Mouse (Mus musculus): Measurements from ENCODE around the gene Id1. TPM values are rescaled to one million over a fixed set of nuclear protein-coding genes. Genes with fewer than 3 reads are reported as not detected.

Id1 gene
- polyA plus RNA-seq, 1 experiment from 2014 or later = 23.2 TPM

- Histone ChIP-seq H3K27me3 (peaks cover 27% of the 10 kb centered on the region), H3K9ac (peak overlapping the region; percentile 85), H3K4me2 (peak overlapping the region; percentile 93), H3K9me3 (replicated peaks) (no peaks in the 10 kb centered on the region), H3K36me3 (no peaks in the 10 kb centered on the region), H3K4me3 (replicated peaks) (peak overlapping the region; percentile 67), H3K27ac (peak overlapping the region; percentile 87), H3K4me1 (replicated peaks) (peaks cover 90% of the 10 kb centered on the region)
- peak; percentile 65 for DNase-seq
- WGBS (ENCODE audit: insufficient replicate concordance) = 0% methylated on average over 22 of the region's 22 CpGs
- peak; percentile 24; the same call in 1 of the 2 replicates for ATAC-seq (ENCODE audit: low read depth)
Measured at GRCm38 (mm10) chr2:152736748-152737147, 697 bp downstream of the Id1 start.

GRCm38 (mm10) chr2:152737306-152738221 lies 1.5 kb downstream of the Id1 start:
- Histone ChIP-seq H3K4me1 (replicated peaks) (peaks cover 95% of the 10 kb centered on the region), H3K27ac (peak overlapping the region; percentile 87), H3K4me2 (peak overlapping the region; percentile 93), H3K9me3 (replicated peaks) (no peaks in the 10 kb centered on the region), H3K27me3 (peaks cover 27% of the 10 kb centered on the region), H3K9ac (peak overlapping the region; percentile 85), H3K36me3 (no peaks in the 10 kb centered on the region), H3K4me3 (replicated peaks) (peak overlapping the region; percentile 67)
- DNase-seq = no peak
- ATAC-seq (ENCODE audit: low read depth) = no peak
- 16% methylated on average over 10 of the region's 10 CpGs for WGBS (ENCODE audit: insufficient replicate concordance)

- DNase-seq = no peak
- Histone ChIP-seq H3K9me3 (replicated peaks) (no peaks in the 10 kb centered on the region), H3K9ac (peak overlapping the region; percentile 85), H3K4me1 (replicated peaks) (peaks cover 99% of the 10 kb centered on the region), H3K4me2 (peak overlapping the region; percentile 93), H3K27ac (peak overlapping the region; percentile 87), H3K4me3 (replicated peaks) (peak overlapping the region; percentile 67), H3K27me3 (peaks cover 27% of the 10 kb centered on the region), H3K36me3 (no peaks in the 10 kb centered on the region)
- no peak for ATAC-seq (ENCODE audit: low read depth)
- 46% methylated on average over 2 of the region's 2 CpGs for whole genome bisulfite sequencing (ENCODE audit: insufficient replicate concordance)
Measured at GRCm38 (mm10) chr2:152738341-152738740, 2.3 kb downstream of the Id1 start.

GRCm38 (mm10) chr2:152739031-152739841 lies 3.2 kb downstream of the Id1 start:
- Histone ChIP-seq H3K27me3 (peaks cover 25% of the 10 kb centered on the region), H3K9ac (peak overlapping the region; percentile 69), H3K4me1 (replicated peaks) (peaks cover 92% of the 10 kb centered on the region), H3K36me3 (no peaks in the 10 kb centered on the region), H3K4me2 (peak overlapping the region; percentile 93), H3K4me3 (replicated peaks) (peak overlapping the region; percentile 57), H3K9me3 (replicated peaks) (no peaks in the 10 kb centered on the region), H3K27ac (peak overlapping the region; percentile 87)
- DNase-seq (peak; percentile 56), ATAC-seq (ENCODE audit: low read depth) (peak; percentile 56)
- WGBS (ENCODE audit: insufficient replicate concordance) = 1% methylated on average over 35 of the region's 36 CpGs

- H3K4me2 ChIP-seq = peak overlapping the region; percentile 93
- H3K36me3 ChIP-seq = no peaks in the 10 kb centered on the region
- H3K9ac ChIP-seq = peak overlapping the region; percentile 69
- peak overlapping the region; percentile 87 for H3K27ac ChIP-seq
- peak overlapping the region; percentile 57 for H3K4me3 ChIP-seq (replicated peaks)
- WGBS (ENCODE audit: insufficient replicate concordance) = 3% methylated on average over 3 of the region's 3 CpGs
- ATAC-seq (ENCODE audit: low read depth) = peak; percentile 69
- DNase-seq = peak; percentile 60
- H3K9me3 ChIP-seq (replicated peaks) = no peaks in the 10 kb centered on the region
- peaks cover 86% of the 10 kb centered on the region for H3K4me1 ChIP-seq (replicated peaks)
- H3K27me3 ChIP-seq = peaks cover 19% of the 10 kb centered on the region
Measured at GRCm38 (mm10) chr2:152739842-152740260, 3.8 kb downstream of the Id1 start.

GRCm38 (mm10) chr2:152740490-152740889 lies 4.4 kb downstream of the Id1 start:
- Histone ChIP-seq H3K4me2 (peak overlapping the region; percentile 93), H3K4me1 (replicated peaks) (peaks cover 79% of the 10 kb centered on the region)

GRCm38 (mm10) chr2:152741153-152742041 lies 5.3 kb downstream of the Id1 start:
- DNase-seq = peak; percentile 53
- Histone ChIP-seq H3K27me3 (peaks cover 4% of the 10 kb centered on the region; the same call in 1 of the 2 replicates), H3K9ac (peak overlapping the region; percentile 52), H3K4me3 (replicated peaks) (peak overlapping the region; percentile 14; the same call in 1 of the 2 replicates), H3K27ac (peak overlapping the region; percentile 87), H3K4me2 (peak overlapping the region; percentile 51), H3K36me3 (no peaks in the 10 kb centered on the region), H3K4me1 (replicated peaks) (peaks cover 70% of the 10 kb centered on the region), H3K9me3 (replicated peaks) (no peaks in the 10 kb centered on the region)
- ATAC-seq (ENCODE audit: low read depth) = peak; percentile 18
- 8% methylated on average over 14 of the region's 14 CpGs for WGBS (ENCODE audit: insufficient replicate concordance)

More at GRCm38 (mm10) chr2:152740490-152740889, 4.4 kb downstream of the Id1 start:
- ATAC-seq (ENCODE audit: low read depth) = no peak
- H3K36me3 ChIP-seq = no peaks in the 10 kb centered on the region
- DNase-seq = no peak
- H3K27me3 ChIP-seq = peaks cover 13% of the 10 kb centered on the region
- WGBS (ENCODE audit: insufficient replicate concordance) = 65% methylated on average over 5 of the region's 5 CpGs
- no peak overlapping the region for H3K4me3 ChIP-seq (replicated peaks)
- H3K9me3 ChIP-seq (replicated peaks) = no peaks in the 10 kb centered on the region
- H3K27ac ChIP-seq = peak overlapping the region; percentile 87
- peak overlapping the region; percentile 69; the same call in 1 of the 2 replicates for H3K9ac ChIP-seq

- Histone ChIP-seq H3K27ac (peak overlapping the region; percentile 87), H3K27me3 (no peaks in the 10 kb centered on the region), H3K9ac (peak overlapping the region; percentile 52; the same call in 1 of the 2 replicates), H3K4me2 (peak overlapping the region; percentile 51), H3K36me3 (no peaks in the 10 kb centered on the region), H3K9me3 (replicated peaks) (no peaks in the 10 kb centered on the region), H3K4me1 (replicated peaks) (peaks cover 60% of the 10 kb centered on the region), H3K4me3 (replicated peaks) (0 out of 2 replicates have a peak overlapping the region, but pooled peaks have one; percentile 14)
- ATAC-seq (ENCODE audit: low read depth) (peak; percentile 37), DNase-seq (peak; percentile 60)
- 11% methylated on average over 10 of the region's 10 CpGs for WGBS (ENCODE audit: insufficient replicate concordance)
Measured at GRCm38 (mm10) chr2:152742435-152742834, 6.4 kb downstream of the Id1 start.

GRCm38 (mm10) chr2:152753944-152754711 lies 18.1 kb downstream of the Id1 start, which contains the start of gene Cox4i2:
Gene Cox4i2, plus strand, starts transcription at chr2:152754173.
- 5% methylated on average over 30 of the region's 30 CpGs for WGBS (ENCODE audit: insufficient replicate concordance)
- no peak for ATAC-seq (ENCODE audit: low read depth)

More at GRCm38 (mm10) chr2:152753944-152754711, 18.1 kb downstream of the Id1 start, which contains the start of gene Cox4i2:
- H3K4me1 ChIP-seq (replicated peaks) = peaks cover 19% of the 10 kb centered on the region; the same call in 1 of the 2 replicates
- peaks cover 41% of the 10 kb centered on the region for H3K27me3 ChIP-seq
- H3K4me2 ChIP-seq = peak within 1 kb of the TSS; percentile 44
- peak within 1 kb of the TSS; percentile 11; the same call in 1 of the 2 replicates for H3K4me3 ChIP-seq (replicated peaks)
- H3K9ac ChIP-seq = no peak within 1 kb of the TSS; the same call in 1 of the 2 replicates
- DNase-seq = no peak
- no peaks in the 10 kb centered on the region for H3K9me3 ChIP-seq (replicated peaks)
- no peaks in the 10 kb centered on the region for H3K36me3 ChIP-seq
- no peak within 1 kb of the TSS for H3K27ac ChIP-seq

Measured in liver, embryonic 13.5 days (tissue).